Mouse (Mus musculus) ovary, postnatal 14 days (tissue): ENCODE data around the gene Nipal3.

ENCODE experiments used
- DNase-seq: peaks from one replicate; pipeline ENCODE4 v3.0.0; 2022; ENCODE audit warnings: low spot score

Nipal3 gene

DNA sequence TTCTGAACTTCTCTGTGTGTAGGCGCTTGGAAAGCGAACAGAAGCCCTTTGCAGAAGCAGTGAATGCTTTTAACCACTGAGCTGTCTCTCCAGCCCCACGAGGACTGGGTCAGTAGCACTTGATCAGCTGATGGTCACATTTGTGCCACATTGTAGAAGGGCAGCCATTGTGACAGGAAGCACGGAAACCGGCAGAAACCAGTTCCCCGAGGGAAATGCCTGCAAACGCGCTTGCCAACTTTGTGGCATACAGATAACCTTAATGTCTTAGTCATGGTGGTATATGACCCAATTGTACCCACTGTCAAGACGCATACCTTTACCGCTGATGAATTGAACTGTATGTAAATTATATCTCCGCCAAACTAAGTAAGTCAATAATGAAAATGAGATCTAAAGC is 11.0 kb upstream of the Nipal3 start:
- no peak for DNase-seq

DNA sequence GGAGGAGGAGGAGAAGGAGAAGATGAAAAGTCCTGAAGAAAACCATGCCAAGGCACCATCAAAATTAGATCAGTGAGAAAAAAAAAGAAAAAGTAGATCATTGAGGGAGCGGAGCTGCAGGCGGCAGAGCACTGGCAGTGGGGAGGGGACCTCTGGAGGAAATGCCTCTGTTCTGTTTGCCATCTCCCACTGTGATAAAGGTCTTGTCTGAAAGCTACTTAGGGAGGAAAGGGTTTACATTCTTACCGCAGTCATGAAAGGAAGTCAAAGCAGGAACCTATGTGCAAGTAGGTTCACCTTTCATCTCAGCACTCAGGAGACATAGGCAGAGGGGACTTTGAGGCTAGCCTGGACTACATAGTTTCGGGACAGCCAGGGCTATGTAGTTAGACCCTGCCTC is 6.7 kb upstream of the Nipal3 start:
- no peak for DNase-seq

DNA sequence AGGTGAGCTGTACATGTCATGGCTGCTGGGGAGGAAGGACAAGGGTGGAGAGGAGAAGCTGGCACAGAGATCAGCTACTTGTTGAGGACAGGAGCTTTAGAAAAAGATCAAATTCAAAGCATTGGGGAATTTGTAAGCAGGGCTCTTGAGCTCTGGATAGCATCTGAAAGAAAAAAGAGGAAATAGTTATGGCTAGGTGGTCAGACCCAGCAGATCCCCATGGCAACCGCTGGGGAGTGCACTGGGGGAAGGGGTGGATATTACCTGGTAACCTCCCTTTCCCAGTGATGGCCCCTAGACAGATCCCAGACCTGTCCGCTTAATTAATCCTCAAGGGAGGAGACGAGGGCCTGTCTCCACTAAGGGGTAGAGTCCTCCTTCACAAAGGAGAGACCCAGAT is 5.0 kb upstream of the Nipal3 start:
- DNase-seq, result no peak

DNA sequence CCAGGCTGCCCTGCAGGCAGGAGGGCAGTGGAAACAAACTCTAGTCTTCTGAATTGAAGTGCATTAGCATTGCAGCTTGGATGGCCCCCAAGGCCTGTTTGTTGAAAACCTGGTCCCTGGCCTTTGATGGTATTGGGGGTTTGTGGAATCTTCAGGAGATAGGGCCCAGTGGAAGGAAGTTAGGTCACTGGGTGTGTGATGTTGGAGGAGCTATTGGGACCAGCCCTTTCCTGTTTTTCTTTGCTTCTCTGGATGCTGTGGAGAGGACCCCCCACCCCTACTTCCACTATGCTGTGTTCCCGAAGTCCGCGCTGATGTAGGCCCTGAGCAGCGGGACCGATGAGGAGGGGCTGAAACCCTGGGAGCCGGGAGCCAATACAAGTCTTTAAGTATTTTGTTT is 3.3 kb upstream of the Nipal3 start:
- no peak for DNase-seq

DNA sequence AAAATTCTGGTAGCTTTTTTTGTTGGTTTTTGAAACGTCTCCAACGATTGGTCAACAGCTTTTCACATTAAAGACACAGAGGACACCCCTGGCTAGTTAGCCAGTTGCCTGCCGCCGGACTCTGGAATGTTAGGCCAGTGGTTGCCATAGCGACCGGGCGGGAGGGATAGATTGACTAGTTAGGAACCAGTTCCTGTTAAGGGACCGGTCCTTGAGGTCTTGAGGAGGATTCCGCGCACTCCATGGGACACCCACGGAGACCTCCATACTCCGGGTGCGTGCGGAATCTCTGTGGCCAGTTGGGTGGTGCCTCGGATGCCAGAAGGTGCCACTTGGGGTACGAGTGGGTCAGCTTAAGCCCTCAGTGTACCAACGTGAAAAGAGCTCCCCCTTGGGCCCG is 972 bp upstream of the Nipal3 start:
- no peak for DNase-seq

DNA sequence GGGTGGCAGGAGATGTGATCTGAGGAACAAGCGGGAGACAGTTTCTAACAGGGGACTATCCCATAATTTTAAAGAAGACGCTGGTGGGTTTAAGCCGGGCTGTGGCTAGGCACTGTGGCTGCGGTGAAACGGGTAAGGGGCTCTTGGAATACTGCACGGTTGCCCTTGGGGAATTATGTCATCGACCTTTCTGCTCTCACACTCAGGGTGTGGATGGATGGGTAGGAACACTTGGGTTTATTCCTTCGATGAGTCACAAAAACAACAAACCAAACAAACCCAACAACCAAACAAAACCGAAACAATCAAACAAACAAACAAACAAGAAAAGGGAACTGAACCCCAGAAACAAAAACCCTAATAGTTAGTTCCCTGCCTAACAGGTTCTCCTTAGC is 556 bp upstream of the Nipal3 start:
- DNase-seq, result no peak

DNA sequence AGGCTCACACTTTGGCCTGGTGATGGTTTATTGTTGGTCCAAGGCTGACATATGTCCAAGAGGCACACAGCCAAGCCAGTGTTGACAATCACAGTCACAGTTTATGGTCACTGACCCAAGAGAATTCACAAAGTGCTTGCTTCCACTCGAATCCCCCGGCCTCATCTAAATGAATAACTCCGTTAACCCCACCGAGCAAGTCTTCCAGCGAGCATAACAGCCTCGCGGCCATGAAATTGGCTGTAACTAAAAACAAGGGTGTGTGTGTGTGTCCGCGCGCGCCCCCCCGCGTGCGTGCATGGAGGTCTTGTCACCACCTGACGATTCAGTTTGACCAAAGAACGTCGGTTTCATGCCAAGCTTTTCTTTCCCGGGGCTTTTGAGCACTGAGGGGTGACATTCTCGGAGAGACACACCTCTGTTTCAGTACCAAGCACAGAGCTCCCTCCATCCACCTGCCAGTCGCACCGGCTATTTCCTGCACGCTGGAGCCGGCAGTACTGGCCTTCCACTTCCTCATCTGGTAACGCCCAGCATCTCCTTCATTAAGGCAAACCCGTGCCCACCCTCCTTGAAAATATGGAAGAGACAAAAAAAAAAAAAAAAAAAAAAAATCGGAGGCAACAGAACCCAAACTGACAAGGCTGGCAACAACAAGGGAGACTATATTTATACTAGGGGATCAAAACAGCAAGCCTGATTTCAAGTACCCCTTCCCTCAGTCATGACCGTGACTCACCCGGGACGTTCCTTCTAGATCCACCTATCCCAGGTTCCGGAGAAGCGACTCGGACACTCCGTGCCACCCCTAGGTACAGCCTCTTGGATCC is 932 bp downstream of the Nipal3 start:
- DNase-seq, result no peak

DNA sequence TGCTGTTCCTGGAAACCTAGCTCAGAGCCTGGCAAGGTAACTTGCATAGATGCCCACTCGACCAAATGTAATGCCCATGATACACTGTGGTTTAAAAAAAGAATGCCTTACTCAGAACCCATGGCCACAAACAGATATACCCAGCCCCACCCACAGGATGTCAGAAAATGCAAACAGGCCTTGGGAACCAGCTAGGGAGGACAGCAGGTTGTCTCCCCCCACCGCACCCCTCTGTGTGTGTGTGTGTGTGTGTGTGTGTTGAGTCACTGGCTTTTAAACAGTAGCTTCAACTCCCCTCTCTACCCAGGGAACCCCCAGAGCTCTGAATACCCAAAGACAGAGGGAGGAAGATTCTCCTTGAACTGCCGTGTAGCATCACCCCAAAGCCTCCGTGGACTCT is 1.6 kb downstream of the Nipal3 start:
- DNase-seq, result no peak

DNA sequence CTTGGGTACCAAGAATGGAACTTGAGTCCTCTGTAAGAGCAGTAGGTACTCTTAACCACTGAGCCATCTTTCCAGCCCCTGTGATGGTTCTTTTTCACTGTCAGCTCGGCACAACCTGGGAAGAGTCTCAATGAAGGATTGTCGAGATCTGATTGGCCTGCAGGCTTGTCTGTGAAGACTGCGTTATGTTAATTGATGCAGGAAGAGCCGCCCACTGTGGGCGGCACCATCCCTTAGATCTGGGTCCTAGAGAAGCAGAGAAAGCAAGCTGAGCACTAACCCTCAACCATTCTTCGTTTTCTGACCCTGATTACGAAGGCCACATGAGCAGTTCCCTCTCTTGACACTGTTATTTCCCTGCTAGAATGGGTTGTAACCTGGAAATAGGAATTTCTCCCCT is 5.6 kb downstream of the Nipal3 start:
- DNase-seq, result no peak

DNA sequence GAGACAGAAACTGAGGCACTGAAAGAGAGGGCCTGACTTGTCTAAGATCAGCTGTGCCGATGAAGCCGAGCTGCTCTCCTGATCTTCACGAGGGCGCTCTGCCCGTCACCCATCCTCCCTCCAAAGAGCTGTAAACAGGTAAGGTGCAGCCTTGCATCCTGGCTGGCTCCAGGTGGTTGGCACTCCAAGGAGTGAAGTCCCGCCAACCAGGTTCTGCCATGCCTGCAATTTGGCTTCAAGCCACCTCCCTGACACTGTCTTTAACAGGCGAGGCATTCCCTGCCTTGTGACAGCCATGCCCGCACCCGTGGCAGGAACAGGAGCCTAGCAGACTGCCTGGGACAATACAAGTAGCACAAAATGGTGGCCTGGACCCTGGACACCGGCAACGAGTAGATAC is 8.5 kb downstream of the Nipal3 start:
- no peak for DNase-seq

DNA sequence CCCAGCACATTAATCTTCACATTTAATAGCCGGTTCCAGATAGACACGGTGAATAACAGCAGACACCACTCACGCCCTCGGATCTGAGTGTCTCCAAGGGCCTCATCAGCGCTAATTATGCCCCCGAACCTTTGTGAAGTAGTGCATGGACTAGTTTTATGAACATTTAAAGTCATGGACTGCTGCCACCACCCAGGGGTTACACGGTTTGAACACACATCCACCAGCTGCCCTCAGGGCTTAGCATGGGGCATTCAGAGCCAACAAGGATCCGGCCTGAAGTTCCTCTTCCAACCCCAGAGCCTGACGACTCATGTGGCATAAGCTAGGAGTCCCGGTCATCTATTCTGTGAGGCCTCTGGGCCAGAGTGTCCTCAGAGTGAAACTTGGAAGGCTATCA is 9.8 kb downstream of the Nipal3 start:
- DNase-seq, result no peak

DNA sequence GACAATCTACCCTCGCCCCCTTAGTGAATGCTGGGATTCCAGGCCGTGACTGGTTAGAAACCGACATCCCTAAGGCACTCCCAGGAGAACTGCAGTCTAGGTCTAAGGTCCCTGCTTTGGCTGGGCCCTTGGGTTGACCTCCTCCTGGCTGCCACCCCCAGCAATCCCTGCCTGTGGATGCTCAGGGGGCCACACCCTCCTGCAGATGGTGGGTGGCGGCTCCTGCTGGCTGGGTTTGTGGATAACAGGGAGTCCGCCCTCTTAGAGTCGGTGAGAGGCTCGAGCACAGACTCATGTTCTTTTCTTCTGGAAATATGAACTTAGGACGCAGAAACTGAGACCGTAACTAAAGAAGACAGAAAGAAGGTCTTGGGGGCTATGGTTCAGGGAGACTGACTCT is 14.5 kb downstream of the Nipal3 start:
- no peak for DNase-seq

DNA sequence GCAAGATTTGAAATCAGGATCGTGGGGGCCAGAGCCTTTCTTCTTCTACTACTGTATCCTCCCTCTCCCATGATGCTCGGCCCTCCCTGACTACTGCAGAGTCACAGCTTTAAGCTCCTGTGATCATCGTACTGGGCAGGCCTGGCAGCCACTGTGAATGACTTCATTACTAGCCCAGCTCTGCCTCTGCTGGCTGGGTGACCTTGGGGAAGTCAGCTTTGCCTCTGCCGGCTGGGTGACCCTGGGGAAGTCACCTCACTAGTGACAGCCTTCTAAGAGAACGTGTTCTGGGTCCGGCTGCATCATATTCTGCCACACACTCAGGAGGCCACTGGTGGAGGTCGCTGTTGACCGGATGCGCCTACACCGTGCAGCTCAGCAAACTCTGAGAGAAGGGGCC is 17.0 kb downstream of the Nipal3 start:
- no peak for DNase-seq

DNA sequence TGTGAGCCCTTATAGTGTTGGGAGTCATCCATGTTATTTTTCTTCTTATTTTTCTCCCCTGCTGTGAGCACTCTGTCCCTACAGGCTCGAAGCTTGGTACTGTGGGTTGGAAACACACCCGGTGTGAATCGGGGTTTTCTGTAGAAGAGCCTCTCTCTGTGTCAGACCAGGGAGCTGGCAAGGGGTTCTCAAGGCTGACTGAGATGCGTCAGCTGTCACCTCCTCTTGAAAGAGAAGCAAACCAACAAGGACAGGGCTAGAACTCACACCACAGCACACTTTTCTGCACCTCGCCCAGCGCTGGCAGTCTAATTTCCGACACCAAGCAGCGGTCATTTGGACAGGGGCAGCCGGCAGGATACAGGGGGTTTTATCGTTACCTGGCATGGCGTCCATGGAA is 31.4 kb downstream of the Nipal3 start:
- no peak for DNase-seq

DNA sequence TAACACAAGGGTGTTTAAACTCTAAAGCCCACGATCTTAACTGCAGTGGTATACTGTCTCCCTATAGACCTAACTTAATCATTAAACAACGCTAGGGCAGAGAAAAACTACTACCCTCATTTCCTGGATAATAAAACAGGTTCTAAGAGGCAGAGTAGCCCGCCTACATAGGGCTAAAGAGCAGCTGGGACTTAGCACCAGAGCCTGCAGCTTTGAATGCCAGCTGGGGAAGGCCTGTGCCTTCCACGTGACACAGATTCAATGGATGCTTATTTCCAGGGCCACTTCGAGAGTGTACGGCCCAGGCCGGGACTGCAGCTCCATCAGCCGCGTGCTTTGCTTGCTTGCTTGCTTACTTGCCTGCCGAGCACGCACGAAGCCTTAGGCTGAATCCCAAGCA is 41.3 kb downstream of the Nipal3 start:
- no peak for DNase-seq

DNA sequence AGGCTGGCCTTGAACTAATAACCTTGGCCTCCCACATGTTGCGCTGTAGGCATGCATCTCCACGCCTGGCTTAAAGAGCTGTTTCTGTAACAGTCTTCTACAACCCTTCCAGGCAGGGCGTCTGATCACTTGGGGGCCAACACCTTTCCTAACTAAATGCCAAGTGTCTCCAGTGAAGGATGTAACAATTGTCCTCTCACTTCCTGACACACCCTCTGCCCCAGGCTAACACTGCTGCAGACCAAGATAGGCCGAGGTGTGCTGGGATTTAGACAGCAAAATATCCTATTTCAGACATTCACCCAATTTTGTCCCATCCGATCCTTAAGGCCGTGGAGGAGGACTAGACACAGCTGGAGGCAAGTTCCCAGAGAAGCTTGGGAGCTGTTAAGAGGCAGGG is 41.7 kb downstream of the Nipal3 start:
- DNase-seq, result no peak

DNA sequence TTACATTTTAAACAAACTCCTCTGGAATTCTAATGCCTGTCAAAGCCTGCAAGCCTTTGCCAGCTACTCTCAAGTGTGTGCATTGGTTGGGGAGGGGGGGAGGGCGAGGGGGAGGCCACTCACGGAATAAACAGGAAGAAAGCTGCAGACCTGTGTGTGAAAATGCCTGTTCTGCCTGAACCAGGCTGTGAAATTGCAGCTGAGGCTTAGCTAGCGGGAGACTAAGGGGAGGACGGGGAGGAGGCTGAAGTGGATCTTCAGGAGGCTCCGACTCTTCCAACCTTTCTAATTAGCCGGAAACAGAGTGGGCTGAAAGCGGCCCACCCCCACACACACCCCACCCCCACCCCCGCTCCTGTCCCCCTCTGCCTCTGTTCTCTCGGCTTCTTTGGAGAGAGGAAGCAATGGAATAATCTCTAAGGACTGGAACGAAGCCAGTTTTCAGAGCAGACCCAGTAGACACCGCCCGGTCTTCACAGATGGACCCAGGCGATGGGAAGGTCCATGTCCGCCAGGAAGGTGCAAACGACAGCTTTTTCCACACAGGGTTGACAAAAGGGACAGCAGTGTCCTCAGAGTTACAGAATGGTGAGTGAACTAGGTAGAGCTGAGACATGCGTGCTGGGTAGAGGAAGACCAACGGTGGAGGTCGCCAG is 43.4 kb downstream of the Nipal3 start:
- no peak for DNase-seq

DNA sequence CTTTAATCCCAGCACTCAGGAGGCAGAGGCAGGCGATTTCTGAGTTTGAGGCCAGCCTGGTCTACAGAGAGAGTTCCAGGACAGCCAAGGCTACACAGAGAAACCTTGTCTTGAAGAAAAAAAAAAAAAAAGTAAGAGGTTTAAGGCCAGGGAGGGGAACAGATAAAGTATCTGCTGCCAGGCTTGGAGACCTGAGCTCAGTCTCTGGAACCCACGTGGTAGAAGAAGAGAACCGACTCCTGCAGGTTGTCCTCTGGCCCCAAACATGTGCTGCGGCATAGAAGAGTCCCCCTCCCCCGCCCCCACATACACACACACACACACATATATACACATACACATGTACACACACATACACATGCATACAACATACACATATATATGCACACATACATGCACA is 52.4 kb downstream of the Nipal3 start:
- no peak for DNase-seq

DNA sequence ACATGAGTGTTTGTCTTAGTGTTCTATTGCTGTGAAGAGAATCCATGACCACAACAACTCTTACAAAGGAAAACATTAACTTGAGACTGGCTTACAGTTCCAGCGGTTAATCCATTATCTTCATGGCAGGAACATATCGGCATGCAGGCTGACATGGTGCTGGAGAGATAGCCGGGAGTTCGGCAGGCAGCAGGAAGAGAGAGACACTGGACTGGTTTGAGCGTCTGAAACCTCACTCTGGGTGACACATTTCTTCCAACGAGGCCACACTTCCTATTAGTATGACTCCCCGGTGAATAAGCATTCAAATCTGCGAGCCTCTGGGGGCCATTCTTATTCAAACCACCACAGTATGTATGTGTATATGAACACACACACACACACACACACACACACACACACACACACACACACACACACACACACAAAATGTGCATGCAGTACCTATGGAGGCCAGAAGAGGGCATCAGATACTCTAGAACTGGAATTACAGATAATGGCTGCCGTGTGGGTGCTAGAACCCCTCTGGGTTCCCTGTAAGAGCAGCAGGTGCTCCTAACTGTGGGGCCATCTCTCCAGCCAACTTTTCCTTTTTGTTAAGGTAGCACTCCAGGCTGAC is 54.8 kb downstream of the Nipal3 start:
- no peak for DNase-seq

DNA sequence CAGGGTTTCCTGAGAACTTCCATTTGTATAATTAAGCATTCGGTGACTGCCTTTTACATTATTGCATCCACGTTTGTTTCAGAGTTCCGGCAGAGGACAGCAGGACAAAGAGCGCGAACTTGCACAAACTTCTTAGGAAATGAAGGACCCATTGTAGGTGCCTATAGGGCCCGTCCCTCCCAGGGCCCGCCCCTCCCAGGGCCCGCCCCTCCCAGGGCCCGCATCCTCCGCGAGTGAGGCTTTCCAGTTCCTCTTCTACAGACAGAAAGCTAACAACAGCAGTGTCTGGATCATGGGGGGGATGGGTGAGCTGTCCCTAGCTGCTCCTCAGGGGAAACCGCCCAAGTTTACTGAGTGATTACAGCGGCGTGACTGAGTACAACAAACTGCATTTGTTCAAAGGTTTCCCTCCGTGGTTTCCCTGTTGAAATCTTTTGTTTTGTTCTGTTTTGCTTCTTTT is 55.6 kb downstream of the Nipal3 start:
- DNase-seq, result no peak

DNA sequence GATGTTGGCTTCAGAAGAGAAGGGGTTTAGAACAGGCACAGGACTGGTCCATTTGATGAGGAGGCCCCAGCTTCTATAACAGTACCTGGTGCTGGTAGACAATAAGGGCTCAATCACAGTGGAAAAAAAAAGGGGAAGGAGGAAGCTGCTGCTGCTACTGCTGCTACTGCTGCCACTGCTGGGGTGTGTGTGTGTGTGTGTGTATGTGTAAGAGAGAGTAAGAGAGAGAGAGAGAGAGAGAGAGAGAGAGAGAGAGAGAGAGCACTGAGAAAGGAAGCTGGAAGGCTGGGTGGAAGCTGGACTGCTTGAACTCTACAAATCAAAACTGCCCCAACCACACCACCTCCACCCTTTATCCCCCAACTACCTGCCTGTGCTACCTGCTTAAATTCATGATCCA is 56.9 kb downstream of the Nipal3 start:
- no peak for DNase-seq

DNA sequence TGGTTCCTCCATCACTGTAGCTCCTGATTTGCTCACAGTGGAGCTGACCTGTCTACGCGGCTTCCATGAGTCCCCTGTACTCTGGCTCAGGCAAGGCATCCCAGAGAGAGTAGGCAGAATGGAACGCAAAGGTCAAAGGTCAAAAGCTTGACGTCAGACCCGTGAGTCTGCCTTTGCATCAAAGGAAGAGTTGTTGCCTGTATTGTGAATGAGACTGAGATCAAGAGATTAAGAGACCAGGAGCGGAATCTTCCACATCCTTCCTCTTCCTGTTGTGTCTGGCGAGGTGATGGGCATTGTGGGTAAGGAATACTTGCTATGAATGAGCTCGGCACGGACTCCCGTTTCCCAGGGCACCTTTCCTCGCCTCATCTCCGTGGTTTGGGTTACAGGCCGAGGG is 58.5 kb downstream of the Nipal3 start:
- no peak for DNase-seq

DNA sequence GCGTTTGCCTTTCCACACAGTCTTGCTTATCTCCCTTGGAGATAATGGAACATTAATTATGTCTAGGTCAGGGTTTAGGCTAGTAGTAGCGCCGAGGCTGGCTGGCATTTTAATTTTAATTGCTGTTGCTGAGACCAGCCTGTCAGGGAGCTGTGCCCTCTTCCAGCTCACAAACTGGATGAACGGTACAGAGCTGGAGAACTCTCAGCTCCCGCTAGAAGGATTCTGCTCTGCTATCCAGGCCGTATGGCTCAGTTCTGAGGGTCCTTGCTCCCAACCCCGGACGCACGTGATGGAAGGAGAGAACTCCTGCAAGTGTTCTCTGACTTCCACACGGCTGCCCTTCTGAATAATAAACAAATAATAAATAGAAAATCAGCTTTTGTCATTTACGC is 60.4 kb downstream of the Nipal3 start:
- no peak for DNase-seq
